Mouse (Mus musculus) liver, postnatal 0 days (tissue): ENCODE data around the gene Muc3.

ENCODE experiments used
- CTCF ChIP-seq: sonication (generic); IDR thresholded peaks from 2 replicates; pipeline ENCODE4 v1.5.1; 2016; ENCODE audit warnings: antibody characterized with exemption, low read depth
- EP300 ChIP-seq: IDR thresholded peaks from 2 replicates; pipeline ENCODE4 v1.6.1; 2016; ENCODE audit warnings: antibody characterized with exemption, low read depth, mild to moderate bottlenecking

DNA sequence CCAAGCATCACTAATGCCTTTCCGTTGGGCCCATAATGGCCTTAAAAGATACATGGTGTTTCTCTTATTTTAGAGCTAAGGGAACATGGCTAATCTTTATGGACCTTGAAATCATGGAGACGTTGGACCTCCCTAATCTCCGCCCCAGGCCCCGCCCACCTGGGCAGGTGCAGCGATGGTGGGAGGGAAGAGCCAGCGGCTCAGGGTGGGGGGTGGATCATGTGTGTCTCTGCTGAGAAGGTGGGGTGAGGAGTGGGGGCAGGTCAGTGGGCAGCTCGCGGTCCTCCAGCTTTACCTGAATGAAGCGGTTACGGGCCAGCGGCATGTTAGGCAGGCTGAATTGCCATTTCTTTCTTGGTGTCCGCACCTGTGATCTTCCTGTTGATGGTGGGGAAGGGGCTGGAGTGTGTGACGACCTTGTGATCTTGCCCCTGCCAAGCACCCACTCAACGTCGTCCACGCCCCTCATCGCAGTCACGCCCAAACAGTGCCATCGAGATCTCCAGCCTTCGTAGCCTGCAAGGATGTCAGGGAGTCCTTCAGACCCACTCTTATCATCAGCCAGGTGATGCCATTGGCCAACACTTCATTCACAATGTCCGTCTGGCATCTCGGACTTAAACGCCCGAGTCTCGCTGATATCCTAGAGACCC is 39.1 kb downstream of the Muc3 start:
- no peak for TF ChIP-seq CTCF
- TF ChIP-seq EP300: no peak
